Mouse (Mus musculus) C2C12 (cell line): ENCODE data around the gene Lzts2.

Source experiments
- CEBPB ChIP-seq: IDR thresholded peaks from one replicate; pipeline ENCODE4 v1.6.1; 2011; ENCODE audit warnings: low read depth, mild to moderate bottlenecking, control low read depth, moderate library complexity
- CTCF ChIP-seq: IDR thresholded peaks from one replicate; pipeline ENCODE4 v1.5.1; 2011; ENCODE audit not compliant: control insufficient read depth, insufficient read depth, insufficient read length
- MAX ChIP-seq: IDR thresholded peaks from one replicate; pipeline ENCODE4 v1.6.1; 2011; ENCODE audit warnings: mild to moderate bottlenecking, control low read depth

GRCm38 (mm10) chr19:45047935-45048643 is 33.9 kb downstream of the Lzts2 start:
- TF ChIP-seq CTCF (no peak), MAX (no peak), CEBPB (peak; percentile 31)
